Mouse (Mus musculus): ENCODE results near the gene Sec63.

The Sec63 gene

GRCm38 (mm10) chr10:42838106-42838505, 76.8 kb downstream of the Sec63 start:
- TF ChIP-seq POU5F1 (IDR thresholded peaks at IDR 0.05; ENCODE audit: borderline replicate concordance, low read length): no peak
- no peak for TF ChIP-seq CTCF (conservative IDR thresholded peaks at IDR 0.05; ENCODE audit: low read length)
- no peak for TF ChIP-seq NANOG (IDR thresholded peaks at IDR 0.05; ENCODE audit: borderline replicate concordance, low read length)
- Histone ChIP-seq H3K4me3 (replicated peaks; ENCODE audit: low read length) (no peak overlapping the region), H3K27me3 (ENCODE audit: insufficient read depth, low read length) (peaks cover 13% of the 10 kb centered on the region), H3K9me3 (ENCODE audit: low read length) (no peaks in the 10 kb centered on the region), H3K36me3 (ENCODE audit: insufficient read depth, low read length) (peaks cover 6% of the 10 kb centered on the region), H3K4me1 (replicated peaks; ENCODE audit: low read depth, low read length) (peaks cover 34% of the 10 kb centered on the region)

DNA sequence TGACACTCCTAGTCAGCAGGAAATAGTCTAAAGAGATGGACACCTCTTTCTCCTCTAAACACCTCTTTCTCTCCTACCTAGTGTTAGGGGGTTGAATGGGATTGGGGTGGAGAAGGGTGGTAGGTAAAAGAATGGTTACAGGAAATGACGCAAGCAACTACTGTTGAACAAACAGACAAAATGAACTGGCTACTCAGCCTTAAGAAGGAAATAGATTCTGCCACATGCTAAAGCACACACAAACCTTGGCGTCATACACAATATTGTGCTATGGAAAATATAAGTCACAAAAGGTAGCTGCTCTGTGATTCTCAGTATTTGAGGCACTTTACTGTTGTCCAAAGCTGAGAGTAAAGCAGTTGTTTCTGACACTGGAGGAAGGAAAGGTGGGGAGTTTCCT, 77.4 kb downstream of the Sec63 start:
- 0 out of 2 replicates have a peak, but pooled peaks cover 2% of the 10 kb centered on the region for H3K36me3 ChIP-seq (ENCODE audit: insufficient read depth, low read length)
- H3K9me3 ChIP-seq (ENCODE audit: low read length): no peaks in the 10 kb centered on the region
- H3K4me3 ChIP-seq (replicated peaks; ENCODE audit: low read length): no peak overlapping the region
- peaks cover 17% of the 10 kb centered on the region for H3K27me3 ChIP-seq (ENCODE audit: insufficient read depth, low read length)
- peaks cover 33% of the 10 kb centered on the region for H3K4me1 ChIP-seq (replicated peaks; ENCODE audit: low read depth, low read length)
- no peak for TF ChIP-seq CTCF (conservative IDR thresholded peaks at IDR 0.05; ENCODE audit: low read length)
- no peak for TF ChIP-seq POU5F1 (IDR thresholded peaks at IDR 0.05; ENCODE audit: borderline replicate concordance, low read length)
- TF ChIP-seq NANOG (IDR thresholded peaks at IDR 0.05; ENCODE audit: borderline replicate concordance, low read length): no peak

DNA sequence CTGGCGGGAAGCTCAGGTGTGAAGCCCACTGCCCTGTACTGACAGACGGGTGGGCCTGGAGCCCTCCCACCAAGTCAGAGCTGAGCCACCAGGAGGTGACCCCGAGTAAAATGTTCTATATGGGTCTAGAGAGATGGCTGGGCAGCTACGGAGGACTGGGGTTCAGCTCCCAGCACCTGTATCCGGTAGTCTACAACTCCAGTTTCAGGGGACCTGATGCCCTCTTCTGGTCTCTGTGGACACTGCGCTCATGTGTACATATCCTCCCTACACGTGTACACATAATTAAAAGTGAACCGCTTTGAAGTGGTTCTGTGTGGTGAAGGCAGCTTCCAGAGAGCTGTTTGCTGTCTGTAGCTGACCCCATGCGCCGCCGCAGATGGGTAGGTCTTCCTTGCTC, 78.7 kb downstream of the Sec63 start:
- Histone ChIP-seq H3K4me3 (replicated peaks; ENCODE audit: low read length) (no peak overlapping the region), H3K36me3 (ENCODE audit: insufficient read depth, low read length) (no peaks in the 10 kb centered on the region), H3K27me3 (ENCODE audit: insufficient read depth, low read length) (peaks cover 27% of the 10 kb centered on the region), H3K4me1 (replicated peaks; ENCODE audit: low read depth, low read length) (peaks cover 20% of the 10 kb centered on the region), H3K9me3 (ENCODE audit: low read length) (no peaks in the 10 kb centered on the region; the same call in 1 of the 2 replicates)
- no peak for TF ChIP-seq POU5F1 (IDR thresholded peaks at IDR 0.05; ENCODE audit: borderline replicate concordance, low read length)
- peak; percentile 27 for TF ChIP-seq CTCF (conservative IDR thresholded peaks at IDR 0.05; ENCODE audit: low read length)

GRCm38 (mm10) chr10:42841531-42842195, 80.4 kb downstream of the Sec63 start:
- H3K36me3 ChIP-seq (ENCODE audit: insufficient read depth, low read length): no peaks in the 10 kb centered on the region
- peaks cover 32% of the 10 kb centered on the region for H3K27me3 ChIP-seq (ENCODE audit: insufficient read depth, low read length)
- H3K4me3 ChIP-seq (replicated peaks; ENCODE audit: low read length): no peak overlapping the region
- peaks cover 13% of the 10 kb centered on the region for H3K4me1 ChIP-seq (replicated peaks; ENCODE audit: low read depth, low read length)
- peak; percentile 84 for TF ChIP-seq CTCF (conservative IDR thresholded peaks at IDR 0.05; ENCODE audit: low read length)
- TF ChIP-seq NANOG (IDR thresholded peaks at IDR 0.05; ENCODE audit: borderline replicate concordance, low read length): no peak
- peaks cover 7% of the 10 kb centered on the region for H3K9me3 ChIP-seq (ENCODE audit: low read length)

DNA sequence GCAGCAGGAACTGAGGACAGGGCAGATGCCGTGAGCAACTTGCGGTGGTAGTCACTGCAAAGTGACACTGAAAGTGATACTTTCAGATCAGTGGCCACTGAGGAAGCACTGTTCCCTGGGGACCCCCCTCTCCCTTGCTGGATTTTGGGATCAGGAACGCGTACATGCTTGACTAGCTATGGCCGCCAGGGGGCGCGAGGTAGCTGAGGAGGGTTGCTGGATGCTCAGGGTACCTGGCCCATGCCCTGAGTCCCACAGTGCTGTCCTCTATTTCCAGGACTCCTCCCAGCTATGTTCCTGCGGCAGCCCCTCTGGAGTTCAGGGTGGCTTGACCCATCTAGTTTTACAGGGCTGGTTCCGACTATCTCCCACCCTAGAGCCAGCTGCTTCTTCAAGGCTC, 81.1 kb downstream of the Sec63 start:
- peaks cover 32% of the 10 kb centered on the region for H3K27me3 ChIP-seq (ENCODE audit: insufficient read depth, low read length)
- H3K9me3 ChIP-seq (ENCODE audit: low read length): peaks cover 7% of the 10 kb centered on the region
- H3K36me3 ChIP-seq (ENCODE audit: insufficient read depth, low read length): no peaks in the 10 kb centered on the region
- TF ChIP-seq CTCF (conservative IDR thresholded peaks at IDR 0.05; ENCODE audit: low read length): peak; percentile 71
- no peak for TF ChIP-seq NANOG (IDR thresholded peaks at IDR 0.05; ENCODE audit: borderline replicate concordance, low read length)
- no peak overlapping the region for H3K4me3 ChIP-seq (replicated peaks; ENCODE audit: low read length)
- H3K4me1 ChIP-seq (replicated peaks; ENCODE audit: low read depth, low read length): peaks cover 19% of the 10 kb centered on the region

GRCm38 (mm10) chr10:42843416-42843815, 82.1 kb downstream of the Sec63 start:
- no peak overlapping the region for H3K4me3 ChIP-seq (replicated peaks; ENCODE audit: low read length)
- H3K27me3 ChIP-seq (ENCODE audit: insufficient read depth, low read length): peaks cover 32% of the 10 kb centered on the region
- TF ChIP-seq POU5F1 (IDR thresholded peaks at IDR 0.05; ENCODE audit: borderline replicate concordance, low read length) (no peak), CTCF (conservative IDR thresholded peaks at IDR 0.05; ENCODE audit: low read length) (no peak), NANOG (IDR thresholded peaks at IDR 0.05; ENCODE audit: borderline replicate concordance, low read length) (no peak)
- H3K36me3 ChIP-seq (ENCODE audit: insufficient read depth, low read length): no peaks in the 10 kb centered on the region
- peaks cover 7% of the 10 kb centered on the region for H3K9me3 ChIP-seq (ENCODE audit: low read length)
- H3K4me1 ChIP-seq (replicated peaks; ENCODE audit: low read depth, low read length): peaks cover 23% of the 10 kb centered on the region

GRCm38 (mm10) chr10:42845480-42845879, 84.2 kb downstream of the Sec63 start:
- H3K9me3 ChIP-seq (ENCODE audit: low read length): peaks cover 7% of the 10 kb centered on the region
- peaks cover 38% of the 10 kb centered on the region for H3K27me3 ChIP-seq (ENCODE audit: insufficient read depth, low read length)
- H3K4me1 ChIP-seq (replicated peaks; ENCODE audit: low read depth, low read length): peaks cover 26% of the 10 kb centered on the region
- no peaks in the 10 kb centered on the region for H3K36me3 ChIP-seq (ENCODE audit: insufficient read depth, low read length)
- H3K4me3 ChIP-seq (replicated peaks; ENCODE audit: low read length): no peak overlapping the region
- TF ChIP-seq CTCF (conservative IDR thresholded peaks at IDR 0.05; ENCODE audit: low read length) (no peak), NANOG (IDR thresholded peaks at IDR 0.05; ENCODE audit: borderline replicate concordance, low read length) (no peak)

DNA sequence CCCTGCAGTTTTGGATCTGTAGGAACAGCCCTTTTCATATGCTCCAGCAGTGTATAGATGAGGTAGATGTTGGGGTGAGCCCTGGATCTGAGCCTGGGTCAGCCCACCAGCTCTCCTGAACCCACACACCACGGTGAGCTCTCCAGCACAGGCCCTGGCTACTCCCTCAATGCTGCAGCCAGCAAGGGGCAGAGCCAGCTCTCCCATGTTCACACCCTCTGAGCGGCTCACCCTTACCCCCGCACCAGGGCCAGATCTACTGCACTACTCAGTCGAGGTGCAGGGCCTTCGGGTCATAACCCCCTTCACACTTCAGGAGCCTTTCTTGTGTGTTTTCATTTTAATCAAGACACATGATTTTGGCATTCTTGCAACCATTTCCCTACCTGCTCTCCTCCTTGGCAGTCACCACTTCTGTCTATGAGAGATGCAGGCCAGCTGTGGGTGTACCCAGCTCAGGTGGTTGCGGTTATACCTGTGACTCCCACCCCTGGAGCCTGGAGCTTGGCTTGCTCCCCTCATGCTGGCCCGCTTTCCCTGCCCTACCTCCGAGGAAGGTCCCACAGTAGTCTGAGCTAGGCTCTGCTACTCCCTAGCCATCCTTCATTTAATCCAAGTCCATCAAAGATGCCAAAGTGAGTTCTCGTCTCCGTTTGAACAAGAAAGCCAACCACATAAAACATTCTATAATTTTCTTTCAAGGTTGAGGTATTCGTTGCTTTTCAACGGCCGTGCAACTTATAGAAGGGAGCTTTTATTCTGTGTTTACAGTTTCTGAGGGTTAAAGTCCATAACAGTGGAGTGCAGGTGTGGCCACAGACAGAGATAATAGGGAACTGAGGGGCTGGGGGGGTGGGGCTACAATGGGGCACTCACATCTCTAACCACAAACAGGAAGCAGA, 87.1 kb downstream of the Sec63 start:
- Histone ChIP-seq H3K36me3 (ENCODE audit: insufficient read depth, low read length) (no peaks in the 10 kb centered on the region), H3K4me3 (replicated peaks; ENCODE audit: low read length) (no peak overlapping the region), H3K4me1 (replicated peaks; ENCODE audit: low read depth, low read length) (peaks cover 21% of the 10 kb centered on the region), H3K9me3 (ENCODE audit: low read length) (peaks cover 7% of the 10 kb centered on the region), H3K27me3 (ENCODE audit: insufficient read depth, low read length) (peaks cover 28% of the 10 kb centered on the region)
- TF ChIP-seq POU5F1 (IDR thresholded peaks at IDR 0.05; ENCODE audit: borderline replicate concordance, low read length) (no peak), NANOG (IDR thresholded peaks at IDR 0.05; ENCODE audit: borderline replicate concordance, low read length) (no peak), CTCF (conservative IDR thresholded peaks at IDR 0.05; ENCODE audit: low read length) (no peak)

Measured in E14TG2a.4 (cell line).